Mouse (Mus musculus): ENCODE measurements around the gene Ttc12. TPM values are rescaled to one million over a fixed set of nuclear protein-coding genes. Genes with fewer than 3 reads are reported as not detected.

Ttc12 gene
- polyA plus RNA-seq, 1 experiment from 2014 or later = 2.1 TPM

Other genes starting within 250 kb of the Ttc12 start
- gene Gm4894, start 235.7 kb downstream of the Ttc12 start, polyA plus RNA-seq (2014; fragmentation: Nextera tagmentation; extraction: Ambion mirVana) = not detected in 2 replicates
- 0.56 and 0.62 TPM in 2 replicates for gene Drd2, start 145.6 kb downstream of the Ttc12 start, polyA plus RNA-seq (2014; fragmentation: Nextera tagmentation; extraction: Ambion mirVana)
- not detected in 2 replicates for gene Ankk1, start 59.2 kb downstream of the Ttc12 start, polyA plus RNA-seq (2014; fragmentation: Nextera tagmentation; extraction: Ambion mirVana)

Measured in midbrain, embryonic 11.5 days (tissue).